Mouse (Mus musculus): ENCODE data around the gene Stx8.

DNA sequence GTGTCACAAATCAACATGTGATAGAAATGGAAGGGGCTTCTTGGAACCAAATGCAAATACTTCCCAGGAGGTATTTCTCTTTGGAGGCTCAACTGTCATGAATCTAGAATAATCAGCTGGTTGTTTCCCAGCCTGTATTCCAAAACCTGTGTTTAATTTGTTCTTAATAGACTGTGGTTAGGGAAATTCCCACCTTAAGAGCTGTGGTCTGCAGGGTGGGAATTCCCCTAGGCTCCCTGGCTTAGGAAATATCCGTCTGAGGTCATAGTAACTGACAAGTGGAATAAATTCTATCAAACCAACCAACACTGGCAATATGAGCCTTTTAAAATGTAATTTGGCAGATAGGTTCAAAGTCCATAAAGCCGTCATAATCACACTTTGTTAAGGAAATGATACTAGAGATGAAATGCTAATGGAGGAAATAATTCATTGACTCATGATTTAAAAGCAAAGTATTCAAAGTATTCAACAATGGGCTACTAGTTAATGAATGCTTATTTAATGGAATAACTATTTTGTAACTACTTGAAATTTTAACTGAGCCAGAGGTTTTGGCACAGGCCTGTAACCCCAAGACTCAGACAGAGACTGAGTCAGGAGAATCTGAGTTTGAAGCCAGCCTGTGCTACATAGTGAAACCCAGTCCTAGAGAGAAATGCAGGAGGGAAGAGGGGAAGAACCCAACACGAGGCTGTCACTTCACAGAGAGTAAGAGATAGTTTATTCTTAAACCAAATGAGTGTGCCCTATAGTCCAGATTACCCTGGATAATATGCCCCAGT lies 126.2 kb downstream of the Stx8 start:
- TF ChIP-seq MYOD1 (IDR thresholded peaks at IDR 0.05; ENCODE audit: control insufficient read depth in 1 of 3, insufficient read length in 2 of 3, low read depth in 2 of 3), result no peak
- peak; percentile 67 for TF ChIP-seq CEBPB (IDR thresholded peaks at IDR 0.05; ENCODE audit: insufficient read depth, poor library complexity, severe bottlenecking)
- TF ChIP-seq TCF12 (IDR thresholded peaks at IDR 0.05; ENCODE audit: insufficient read depth, poor library complexity, severe bottlenecking), result no peak
- no peak for TF ChIP-seq E2F4 (IDR thresholded peaks at IDR 0.05; ENCODE audit: insufficient read depth)
- no peak for TF ChIP-seq POLR2A (IDR thresholded peaks at IDR 0.05; ENCODE audit: insufficient read length, low read depth)
- no peak for TF ChIP-seq SRF (IDR thresholded peaks at IDR 0.05; ENCODE audit: control insufficient read depth, insufficient read length, low read depth)
- no peak for TF ChIP-seq USF1 (IDR thresholded peaks at IDR 0.05; ENCODE audit: low read depth)
- no peak for TF ChIP-seq TCF3 (IDR thresholded peaks at IDR 0.05; ENCODE audit: insufficient read length, low read depth)
- no peak for TF ChIP-seq MAX (IDR thresholded peaks at IDR 0.05; ENCODE audit: low read depth)
- TF ChIP-seq POLR2AphosphoS2 (IDR thresholded peaks at IDR 0.05; ENCODE audit: insufficient read length, low read depth), result no peak
- no peak for TF ChIP-seq MYOG (IDR thresholded peaks at IDR 0.05; ENCODE audit: control insufficient read depth in 1 of 3, insufficient read depth in 1 of 3, insufficient read length in 2 of 3, low read depth in 2 of 3)

Measured in myocyte (in vitro differentiated cells).